Mouse (Mus musculus): ENCODE data around the gene Ppp1ca.

Ppp1ca gene

GRCm38 (mm10) chr19:4231253-4232185 lies 39.7 kb downstream of the Ppp1ca start, which contains the start of gene Pold4:
Pold4 (plus strand) TSS chr19:4231899.
- in situ Hi-C loops (cut with MseI, MboI): no loop called here

DNA sequence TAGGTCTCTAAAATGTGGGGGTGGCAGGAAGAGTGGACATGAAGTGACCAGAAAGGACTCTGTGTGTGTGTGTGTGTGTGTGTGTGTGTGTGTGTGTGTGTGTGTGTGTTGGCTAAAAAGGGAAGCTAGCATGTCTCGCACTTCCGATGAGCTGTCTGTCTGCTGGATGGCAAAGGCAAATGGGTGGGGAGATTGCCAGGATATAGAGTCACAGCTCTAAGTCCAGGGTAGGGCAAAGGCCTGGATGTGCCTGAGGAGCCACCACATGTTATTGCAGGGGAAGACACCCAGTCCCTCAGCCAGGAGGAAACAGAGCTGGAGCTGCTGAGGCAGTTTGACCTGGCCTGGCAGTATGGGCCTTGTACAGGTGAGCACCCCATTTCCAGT lies 40.3 kb downstream of the Ppp1ca start:
- in situ Hi-C loops (cut with MseI, MboI): no loop called here

GRCm38 (mm10) chr19:4232651-4233050 lies 40.8 kb downstream of the Ppp1ca start:
- in situ Hi-C loops (cut with MseI, MboI): no loop called here

- in situ Hi-C loops (cut with MseI, MboI): no loop called here
These were observed 42.7 kb downstream of the Ppp1ca start for GRCm38 (mm10) chr19:4234548-4234947.

DNA sequence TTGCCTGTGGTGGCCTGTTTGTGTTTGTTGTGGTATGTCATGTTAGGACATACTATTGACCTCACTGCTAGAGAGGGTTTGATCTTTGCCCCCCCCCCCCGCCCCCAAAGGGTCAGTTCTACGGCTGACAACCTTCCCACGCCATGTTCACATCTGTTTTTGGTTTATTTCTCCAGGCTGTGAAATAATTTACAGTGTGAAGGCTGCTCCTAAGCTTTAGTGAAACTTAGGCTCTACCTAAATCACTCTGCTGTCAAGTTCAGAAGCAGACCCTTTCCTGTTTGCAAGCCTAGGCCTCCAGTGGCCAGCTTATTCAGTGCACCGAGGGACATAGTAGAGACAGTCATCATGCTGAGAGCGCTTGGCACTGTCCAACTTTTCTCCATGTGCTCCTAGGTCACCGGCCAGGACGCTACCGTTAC lies 48.4 kb downstream of the Ppp1ca start:
- in situ Hi-C loops (cut with MseI, MboI): loop anchor here in 1 of 2 experiments (5.0 kb wide), 1 partner anchor 33 kb away; no protein-coding TSS in a partner anchor

GRCm38 (mm10) chr19:4242416-4242815 lies 50.6 kb downstream of the Ppp1ca start:
- in situ Hi-C loops (cut with MseI, MboI): loop anchor here in 1 of 2 experiments (5.0 kb wide), 1 partner anchor 35 kb away; no protein-coding TSS in a partner anchor

GRCm38 (mm10) chr19:4244775-4245174 lies 52.9 kb downstream of the Ppp1ca start:
- in situ Hi-C loops (cut with MseI, MboI): loop anchor here in 1 of 2 experiments (5.0 kb wide), 1 partner anchor 37 kb away; no protein-coding TSS in a partner anchor

All from mouse trophoblast stem cell (cell line).